Mouse (Mus musculus) forebrain, postnatal 0 days (tissue): Measurements from ENCODE around the gene Pex11b. TPM values are rescaled to one million over a fixed set of nuclear protein-coding genes. Genes with fewer than 3 reads are reported as not detected.

Experiments
- ATAC-seq: fragments of 200-750 bp; cut with Nextera tagmentation; 2 replicates; pipeline ENCODE4 v1.8.0; 2017; ENCODE audit warnings: mild to moderate bottlenecking, moderate library complexity
- DNase-seq: peaks from one replicate; pipeline ENCODE4 v3.0.0-alpha.2; 2015
- H3K27ac ChIP-seq: fragments of 300-500 bp; sonication (generic); 2 replicates; pipeline ENCODE4 v1.5.1; 2014; ENCODE audit warnings: low read depth, mild to moderate bottlenecking, antibody characterized with exemption, low read length, moderate library complexity, mixed read lengths
- H3K27me3 ChIP-seq: fragments of 300-500 bp; sonication (generic); 2 replicates; pipeline ENCODE4 v1.6.1; 2014; ENCODE audit warnings: mild to moderate bottlenecking, low read length, mixed read lengths; ENCODE audit not compliant: insufficient read depth
- H3K36me3 ChIP-seq: fragments of 300-500 bp; sonication (generic); 2 replicates; pipeline ENCODE4 v1.6.1; 2014; ENCODE audit warnings: mild to moderate bottlenecking, moderate library complexity; ENCODE audit not compliant: insufficient read depth
- H3K4me1 ChIP-seq: fragments of 300-500 bp; sonication (generic); 2 replicates; pipeline ENCODE4 v1.6.1; 2014; ENCODE audit warnings: antibody characterized with exemption; ENCODE audit not compliant: insufficient read depth
- H3K4me2 ChIP-seq: fragments of 300-500 bp; sonication (generic); 2 replicates; pipeline ENCODE4 v1.6.1; 2014; ENCODE audit warnings: low read depth, mild to moderate bottlenecking, moderate library complexity
- H3K4me3 ChIP-seq: fragments of 300-500 bp; sonication (generic); 2 replicates; pipeline ENCODE4 v1.5.1; 2014; ENCODE audit warnings: low read depth, low read length, mixed read lengths
- H3K9ac ChIP-seq: fragments of 300-500 bp; sonication (generic); 2 replicates; pipeline ENCODE4 v1.6.1; 2014; ENCODE audit warnings: mild to moderate bottlenecking
- H3K9me3 ChIP-seq: fragments of 300-500 bp; sonication (generic); 2 replicates; pipeline ENCODE4 v1.6.1; 2016; ENCODE audit warnings: low read length
- CTCF ChIP-seq: sonication (generic); IDR thresholded peaks from 2 replicates; pipeline ENCODE4 v1.5.1; 2016; ENCODE audit warnings: antibody characterized with exemption, control low read depth, low read depth
- WGBS: fragments of 180-500 bp; shearing (Covaris S2); extraction: QIAGEN DNeasy Blood & Tissue Kit; methylation state at CpG from one replicate; pipeline ENCODE4 v1.1.7; 2014; 5-methylcytosine and 5-hydroxymethylcytosine counted together
- polyA plus RNA-seq: library from polyadenylated mRNA; unstranded; fragments of >200 nt; fragmentation: Nextera tagmentation; extraction: Ambion mirVana; gene quantifications from 2 replicates; pipeline ENCODE4 v1.2.1, GENCODE M21; 2015
- total RNA-seq: library from RNA; depleted of rRNA; stranded (reverse); fragments of >200 nt; gene quantifications from 2 replicates; pipeline ENCODE4 v1.2.3, GENCODE M21; 2014

The Pex11b gene
- total and polyA plus RNA-seq, 2 experiments from 2014 or later: 39.0 to 73.6 TPM

DNA sequence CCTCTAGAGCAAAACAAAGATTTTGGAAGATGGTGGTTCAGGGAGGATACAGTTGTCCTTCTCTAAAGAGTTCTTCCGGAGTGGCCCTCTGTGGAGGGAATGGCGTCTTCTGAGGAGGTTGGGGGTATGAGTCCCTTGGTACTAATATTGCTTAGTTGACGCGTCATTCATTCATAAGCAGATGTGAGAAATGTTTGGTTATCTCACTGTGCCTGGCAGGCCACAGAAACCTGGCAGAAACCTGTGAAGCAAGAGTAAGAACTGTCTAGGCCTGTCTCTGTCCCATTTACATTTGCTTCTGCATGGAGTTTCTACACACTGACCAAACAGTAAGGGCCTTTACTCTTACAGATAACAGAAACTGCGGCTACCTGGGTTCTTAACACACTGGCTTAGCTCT lies 36.3 kb downstream of the Pex11b start:
- 94% methylated on average over 5 of the region's 5 CpGs for WGBS
- DNase-seq (no peak), ATAC-seq (no peak)
- H3K9ac ChIP-seq: no peak overlapping the region
- H3K4me3 ChIP-seq: no peak overlapping the region
- H3K4me2 ChIP-seq: no peak overlapping the region
- H3K27me3 ChIP-seq: no peaks in the 10 kb centered on the region
- no peaks in the 10 kb centered on the region for H3K4me1 ChIP-seq
- TF ChIP-seq CTCF: no peak
- no peak overlapping the region for H3K27ac ChIP-seq
- H3K9me3 ChIP-seq: no peaks in the 10 kb centered on the region
- H3K36me3 ChIP-seq: no peaks in the 10 kb centered on the region

DNA sequence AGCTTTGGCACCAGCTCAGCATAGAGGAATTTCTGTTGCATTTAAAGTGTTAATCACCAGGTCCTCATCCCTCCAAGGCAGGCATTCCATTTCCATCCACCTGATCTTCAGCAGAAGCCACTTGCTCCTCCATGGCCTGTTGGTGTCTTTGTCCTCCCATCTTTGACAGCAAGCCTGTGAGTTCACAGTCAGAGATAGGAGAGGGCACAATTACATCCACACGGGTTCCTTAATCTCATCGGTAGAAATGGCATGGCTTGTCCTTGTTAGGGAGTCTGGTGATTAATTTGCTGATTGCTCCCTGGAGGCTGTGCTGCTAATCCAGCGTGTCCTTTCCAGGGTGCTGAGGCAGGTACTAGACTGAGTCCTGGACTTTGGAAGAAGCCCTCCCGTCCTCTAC lies 38.3 kb downstream of the Pex11b start:
- Histone ChIP-seq H3K27ac (no peak overlapping the region), H3K4me2 (no peak overlapping the region), H3K9me3 (no peaks in the 10 kb centered on the region), H3K4me3 (no peak overlapping the region), H3K27me3 (no peaks in the 10 kb centered on the region), H3K36me3 (no peaks in the 10 kb centered on the region), H3K4me1 (no peaks in the 10 kb centered on the region), H3K9ac (no peak overlapping the region)
- DNase-seq (no peak), ATAC-seq (no peak)
- TF ChIP-seq CTCF: no peak
- 64% methylated on average over 4 of the region's 4 CpGs for WGBS

GRCm38 (mm10) chr3:96674442-96674841 lies 39.3 kb downstream of the Pex11b start:
- Histone ChIP-seq H3K9me3 (no peaks in the 10 kb centered on the region), H3K36me3 (no peaks in the 10 kb centered on the region), H3K27ac (no peak overlapping the region), H3K4me1 (no peaks in the 10 kb centered on the region), H3K27me3 (no peaks in the 10 kb centered on the region), H3K9ac (no peak overlapping the region), H3K4me3 (no peak overlapping the region), H3K4me2 (no peak overlapping the region)
- no peak for ATAC-seq
- no peak for DNase-seq
- TF ChIP-seq CTCF: no peak
- WGBS: 83% methylated on average over 8 of the region's 8 CpGs

DNA sequence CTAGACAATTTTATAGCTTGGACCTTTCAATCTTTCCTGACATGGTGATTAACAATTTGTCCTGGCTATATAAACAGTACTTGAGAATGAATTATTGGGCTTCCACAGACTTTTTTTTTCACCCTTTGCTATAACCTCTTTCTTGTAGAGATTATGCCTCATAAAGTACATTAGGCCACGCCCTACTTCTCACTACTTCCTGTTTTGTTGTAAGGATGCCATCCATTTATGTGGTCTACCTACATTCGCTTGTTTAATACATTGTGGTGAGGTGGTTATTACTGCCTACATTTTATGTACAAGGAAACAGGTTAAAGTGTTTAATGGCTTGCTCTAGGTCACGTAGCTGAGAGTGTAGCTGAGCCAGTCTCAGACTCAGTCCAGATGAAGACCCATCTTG lies 40.0 kb downstream of the Pex11b start:
- no peak overlapping the region for H3K27ac ChIP-seq
- ATAC-seq (no peak), DNase-seq (no peak)
- peaks cover 3% of the 10 kb centered on the region; the same call in 1 of the 2 replicates for H3K4me1 ChIP-seq
- H3K27me3 ChIP-seq: no peaks in the 10 kb centered on the region
- no peak overlapping the region for H3K9ac ChIP-seq
- no peak for TF ChIP-seq CTCF
- no peak overlapping the region for H3K4me2 ChIP-seq
- WGBS: 80% methylated on average over 3 of the region's 3 CpGs
- no peak overlapping the region for H3K4me3 ChIP-seq
- no peaks in the 10 kb centered on the region for H3K9me3 ChIP-seq
- H3K36me3 ChIP-seq: no peaks in the 10 kb centered on the region

- no peaks in the 10 kb centered on the region for H3K27me3 ChIP-seq
- TF ChIP-seq CTCF: no peak
- no peak overlapping the region for H3K4me2 ChIP-seq
- peaks cover 7% of the 10 kb centered on the region; the same call in 1 of the 2 replicates for H3K4me1 ChIP-seq
- ATAC-seq (no peak), DNase-seq (no peak)
- no peak overlapping the region for H3K9ac ChIP-seq
- H3K9me3 ChIP-seq: no peaks in the 10 kb centered on the region
- no peaks in the 10 kb centered on the region for H3K36me3 ChIP-seq
- WGBS: 25% methylated on average over 3 of the region's 3 CpGs
- H3K27ac ChIP-seq: no peak overlapping the region
- no peak overlapping the region for H3K4me3 ChIP-seq
These were observed 40.5 kb downstream of the Pex11b start for GRCm38 (mm10) chr3:96675690-96676089.

GRCm38 (mm10) chr3:96678456-96678855 lies 43.3 kb downstream of the Pex11b start:
- DNase-seq: no peak
- H3K9ac ChIP-seq: no peak overlapping the region
- peaks cover 7% of the 10 kb centered on the region; the same call in 1 of the 2 replicates for H3K4me1 ChIP-seq
- 63% methylated on average over 7 of the region's 7 CpGs for WGBS
- TF ChIP-seq CTCF: no peak
- no peak overlapping the region for H3K27ac ChIP-seq
- ATAC-seq: no peak
- no peaks in the 10 kb centered on the region for H3K36me3 ChIP-seq
- H3K9me3 ChIP-seq: no peaks in the 10 kb centered on the region
- no peak overlapping the region for H3K4me3 ChIP-seq
- H3K27me3 ChIP-seq: no peaks in the 10 kb centered on the region
- no peak overlapping the region for H3K4me2 ChIP-seq

- no peaks in the 10 kb centered on the region; the same call in 1 of the 2 replicates for H3K27me3 ChIP-seq
- H3K9ac ChIP-seq: no peak overlapping the region
- no peak overlapping the region for H3K27ac ChIP-seq
- no peaks in the 10 kb centered on the region for H3K9me3 ChIP-seq
- TF ChIP-seq CTCF: no peak
- ATAC-seq (no peak), DNase-seq (no peak)
- 24% methylated on average over 5 of the region's 5 CpGs for WGBS
- no peak overlapping the region for H3K4me2 ChIP-seq
- H3K4me1 ChIP-seq: peaks cover 7% of the 10 kb centered on the region; the same call in 1 of the 2 replicates
- no peak overlapping the region for H3K4me3 ChIP-seq
- no peaks in the 10 kb centered on the region for H3K36me3 ChIP-seq
These were observed 44.0 kb downstream of the Pex11b start for GRCm38 (mm10) chr3:96679159-96679674.
